Mouse (Mus musculus) CH12.LX (cell line): ENCODE results near the gene Chrm1. TPM values are rescaled to one million over a fixed set of nuclear protein-coding genes. Genes with fewer than 3 reads are reported as not detected.

Experiments used
- DNase-seq: peaks from one replicate; pipeline ENCODE4 v3.0.0-alpha.2; 2013; ENCODE audit errors: extremely low read depth
- H3K27ac ChIP-seq: 2 replicates; pipeline ENCODE4 v1.5.1; 2012; ENCODE audit warnings: low read depth, mild to moderate bottlenecking, control low read depth, moderate library complexity; ENCODE audit not compliant: insufficient read depth
- H3K27me3 ChIP-seq: replicated peaks from 2 replicates; pipeline ENCODE3; 2012; ENCODE audit warnings: inconsistent platforms
- H3K36me3 ChIP-seq, 2 experiments: replicated peaks in 1 of 2; 2 replicates each; pipeline versions ENCODE3 to v1.6.1; 2012; ENCODE audit warnings: inconsistent platforms in 1 of 2, low read length in 1 of 2, mild to moderate bottlenecking in 1 of 2, mixed read lengths in 1 of 2, moderate library complexity in 1 of 2; ENCODE audit not compliant: control insufficient read depth in 1 of 2, insufficient read depth in 1 of 2
- H3K4me1 ChIP-seq, 2 experiments: 2 replicates each; pipeline ENCODE4 v1.6.1; 2012; ENCODE audit warnings: inconsistent platforms in 1 of 2, moderate library complexity in 1 of 2; ENCODE audit not compliant: insufficient read depth in 2 of 2, control insufficient read depth in 1 of 2
- H3K4me2 ChIP-seq: 2 replicates; pipeline ENCODE4 v1.6.1; 2012; ENCODE audit warnings: low read depth, mild to moderate bottlenecking, control low read depth; ENCODE audit not compliant: poor library complexity, insufficient read depth, severe bottlenecking
- H3K4me3 ChIP-seq, 3 experiments: fragments of 150-350 bp in 1 of 3; sonication (generic) in 1 of 3; replicated peaks in 1 of 3; 2 replicates each; pipeline versions ENCODE3 to v1.5.1; 2011 to 2012; ENCODE audit warnings: low read depth in 2 of 3, low read length in 2 of 3, mild to moderate bottlenecking in 2 of 3, moderate library complexity in 2 of 3, control low read depth in 1 of 3, improper control_type of control experiment in 1 of 3, inconsistent platforms in 1 of 3, mixed read lengths in 1 of 3; ENCODE audit not compliant: poor library complexity in 1 of 3
- H3K79me2 ChIP-seq: replicated peaks from 2 replicates; pipeline ENCODE4 v1.6.1; 2012; ENCODE audit warnings: mild to moderate bottlenecking, moderate library complexity; ENCODE audit not compliant: control insufficient read depth, poor library complexity, insufficient read depth, severe bottlenecking; ENCODE audit errors: extremely low read depth
- H3K9ac ChIP-seq: 2 replicates; pipeline ENCODE4 v1.6.1; 2012; ENCODE audit warnings: low read depth, mild to moderate bottlenecking, control low read depth, moderate library complexity; ENCODE audit not compliant: insufficient read depth
- H3K9me3 ChIP-seq: replicated peaks from 2 replicates; pipeline ENCODE3; 2012; ENCODE audit warnings: low read length, inconsistent platforms, mixed read lengths
- CHD1 ChIP-seq: IDR thresholded peaks from 2 replicates; pipeline ENCODE4 v1.6.1; 2012; ENCODE audit warnings: low read depth, low read length, improper control_type of control experiment, inconsistent platforms
- CTCF ChIP-seq, 2 experiments: IDR thresholded peaks in 1 of 2; conservative IDR thresholded peaks in 1 of 2; 2 replicates each; pipeline ENCODE4 v1.5.1; 2011 to 2012; ENCODE audit warnings: low read depth in 2 of 2, low read length in 2 of 2, improper control_type of control experiment in 1 of 2, inconsistent platforms in 1 of 2, mild to moderate bottlenecking in 1 of 2, moderate library complexity in 1 of 2
- EP300 ChIP-seq: IDR thresholded peaks from 2 replicates; pipeline ENCODE4 v1.6.1; 2011; ENCODE audit warnings: low read length, improper control_type of control experiment
- GABPA ChIP-seq: IDR thresholded peaks from 2 replicates; pipeline ENCODE4 v1.6.1; 2012; ENCODE audit warnings: low read depth, low read length, improper control_type of control experiment, inconsistent platforms; ENCODE audit not compliant: insufficient replicate concordance
- HCFC1 ChIP-seq: IDR thresholded peaks from 2 replicates; pipeline ENCODE4 v1.6.1; 2012; ENCODE audit warnings: low read depth, mild to moderate bottlenecking, inconsistent platforms, low read length, improper control_type of control experiment
- JUND ChIP-seq: conservative IDR thresholded peaks from 2 replicates; pipeline ENCODE4 v1.6.1; 2011; ENCODE audit warnings: low read depth, low read length, improper control_type of control experiment
- MAX ChIP-seq: IDR thresholded peaks from 2 replicates; pipeline ENCODE4 v1.6.1; 2011; ENCODE audit warnings: low read length, improper control_type of control experiment
- MAZ ChIP-seq: IDR thresholded peaks from 2 replicates; pipeline ENCODE4 v1.6.1; 2012; ENCODE audit warnings: low read depth, mild to moderate bottlenecking, inconsistent platforms, low read length, improper control_type of control experiment, moderate library complexity
- NRF1 ChIP-seq: IDR thresholded peaks from 2 replicates; pipeline ENCODE4 v1.6.1; 2014; ENCODE audit warnings: low read depth, mild to moderate bottlenecking, inconsistent platforms, low read length, improper control_type of control experiment, moderate library complexity
- POLR2A ChIP-seq: IDR thresholded peaks from 2 replicates; pipeline ENCODE4 v1.6.1; 2011; ENCODE audit warnings: low read depth, mild to moderate bottlenecking, improper control_type of control experiment, low read length
- POLR2AphosphoS2 ChIP-seq: IDR thresholded peaks from 2 replicates; pipeline ENCODE4 v1.6.1; 2011; ENCODE audit warnings: low read depth, low read length, improper control_type of control experiment
- RCOR1 ChIP-seq: conservative IDR thresholded peaks from 2 replicates; pipeline ENCODE4 v1.6.1; 2012; ENCODE audit warnings: low read depth, mild to moderate bottlenecking, inconsistent platforms, low read length, improper control_type of control experiment
- SIN3A ChIP-seq: IDR thresholded peaks from 2 replicates; pipeline ENCODE4 v1.6.1; 2012; ENCODE audit warnings: low read length, improper control_type of control experiment, inconsistent platforms
- USF1 ChIP-seq: IDR thresholded peaks from 2 replicates; pipeline ENCODE4 v1.6.1; 2014; ENCODE audit warnings: low read depth, mild to moderate bottlenecking, inconsistent platforms, low read length, improper control_type of control experiment
- ZKSCAN1 ChIP-seq: IDR thresholded peaks from 2 replicates; pipeline ENCODE4 v1.6.1; 2012; ENCODE audit warnings: low read depth, inconsistent platforms, low read length, improper control_type of control experiment, borderline replicate concordance
- ZNF384 ChIP-seq: IDR thresholded peaks from 2 replicates; pipeline ENCODE4 v1.6.1; 2012; ENCODE audit warnings: low read depth, low read length, improper control_type of control experiment, inconsistent platforms
- dilution Hi-C: fragments of 300-500 bp; cut with MboI; formaldehyde crosslinking; loops from 2 replicates; pipeline ENCODE4 v1.14.3; 2020; ENCODE audit warnings: low sequenced_read_pairs; ENCODE audit not compliant: extremely low pct_unique_long_range_greater_than_20kb, extremely low pct_ligation_motif_present
- in situ Hi-C: fragments of 300-500 bp; cut with MboI; formaldehyde crosslinking; loops from 3 replicates; pipeline ENCODE4 v1.14.3; 2019; ENCODE audit warnings: low sequenced_read_pairs, low pct_ligation_motif_present, low pct_unique_long_range_greater_than_20kb, mixed read lengths
- polyA plus RNA-seq: library from polyadenylated mRNA; unstranded; fragments of >175 nt; gene quantifications from 2 replicates; pipeline ENCODE4 v1.2.1, GENCODE M21; 2012; ENCODE audit warnings: low read depth; ENCODE audit not compliant: insufficient read length
- total RNA-seq, 2 experiments: library from RNA; depleted of rRNA; stranded (reverse); fragments of 300-350 nt in 1 of 2; fragments of >200 nt in 1 of 2; gene quantifications; 2 replicates each; pipeline ENCODE4 v1.2.3; 2012 to 2014

Chrm1 gene
- total and polyA plus RNA-seq, 3 experiments = not detected

GRCm38 (mm10) chr19:8703571-8703970 is 40.0 kb downstream of the Chrm1 start:
- H3K4me2 ChIP-seq = no peak overlapping the region
- dilution Hi-C loops = no loop called here

GRCm38 (mm10) chr19:8705026-8705708 is 41.6 kb downstream of the Chrm1 start:
- dilution Hi-C loops (no loop called here), in situ Hi-C loops (no loop called here)
- H3K4me1 ChIP-seq = peaks cover 0 to 18% of the 10 kb centered on the region in 2 experiments; a peak in 2 of 4 replicates

More at GRCm38 (mm10) chr19:8703571-8703970, 40.0 kb downstream of the Chrm1 start:
- H3K9ac ChIP-seq = no peak overlapping the region
- TF ChIP-seq ZKSCAN1 (no peak), GABPA (no peak), CHD1 (no peak), USF1 (no peak), EP300 (no peak), SIN3A (no peak), RCOR1 (no peak), NRF1 (no peak), HCFC1 (no peak), POLR2A (no peak), CTCF (conservative IDR thresholded peaks at IDR 0.05 in 1 of 2, IDR thresholded peaks at IDR 0.05 in 1 of 2; ENCODE audit: low read depth in 2 of 2, low read length in 2 of 2) (no peak)
- no peak for DNase-seq
- H3K4me3 ChIP-seq = no peak overlapping the region
- H3K27me3 ChIP-seq = no peaks in the 10 kb centered on the region
- no peak overlapping the region for H3K27ac ChIP-seq
- peaks cover 21 to 30% of the 10 kb centered on the region in 2 experiments for H3K36me3 ChIP-seq
- in situ Hi-C loops = no loop called here
- no peaks in the 10 kb centered on the region for H3K79me2 ChIP-seq
- no peaks in the 10 kb centered on the region for H3K9me3 ChIP-seq
- peaks cover 0 to 2% of the 10 kb centered on the region in 2 experiments; a peak in 1 of 4 replicates for H3K4me1 ChIP-seq

More at GRCm38 (mm10) chr19:8705026-8705708, 41.6 kb downstream of the Chrm1 start:
- TF ChIP-seq POLR2AphosphoS2 = peak; percentile 47
- TF ChIP-seq ZNF384 = no peak
- no peak for TF ChIP-seq JUND
- no peak for TF ChIP-seq MAX
- TF ChIP-seq POLR2A = peak; percentile 45
- TF ChIP-seq MAZ = no peak
- TF ChIP-seq CTCF (conservative IDR thresholded peaks at IDR 0.05 in 1 of 2, IDR thresholded peaks at IDR 0.05 in 1 of 2; ENCODE audit: low read depth in 2 of 2, low read length in 2 of 2) = no peak
- Histone ChIP-seq H3K36me3 (peaks cover 37 to 46% of the 10 kb centered on the region in 2 experiments), H3K9ac (no peak overlapping the region), H3K4me2 (no peak overlapping the region), H3K27ac (no peak overlapping the region), H3K79me2 (peaks cover 7% of the 10 kb centered on the region), H3K27me3 (no peaks in the 10 kb centered on the region), H3K4me3 (no peak overlapping the region), H3K9me3 (no peaks in the 10 kb centered on the region)
- DNase-seq = no peak
